Mouse (Mus musculus) brain, embryonic 14.5 days (tissue): Measurements from ENCODE around the gene Ddx28.

Experiments used
- CTCF ChIP-seq: fragments of 200-500 bp; IDR thresholded peaks from 2 replicates; pipeline ENCODE4 v1.5.1; 2012; ENCODE audit warnings: inconsistent platforms, mild to moderate bottlenecking, moderate library complexity, borderline replicate concordance; ENCODE audit not compliant: insufficient read depth, insufficient read length; ENCODE audit errors: extremely low read depth
- POLR2A ChIP-seq: fragments of 200-500 bp; IDR thresholded peaks from 2 replicates; pipeline ENCODE4 v1.6.1; 2012; ENCODE audit warnings: mild to moderate bottlenecking, inconsistent platforms, borderline replicate concordance; ENCODE audit not compliant: poor library complexity, insufficient read depth, insufficient read length, severe bottlenecking; ENCODE audit errors: extremely low read depth

GRCm38 (mm10) chr8:106043055-106043454 lies 31.4 kb upstream of the Ddx28 start:
- TF ChIP-seq CTCF (no peak), POLR2A (no peak)
